Mouse (Mus musculus) hindbrain, postnatal 0 days (tissue): ENCODE measurements around the gene Col23a1. TPM values are rescaled to one million over a fixed set of nuclear protein-coding genes. Genes with fewer than 3 reads are reported as not detected.
A peak's percentile ranks its signal among the peaks of the same experiment; 100 is the strongest.

Experiments used
- ATAC-seq: fragments of 200-750 bp; cut with Nextera tagmentation; 2 replicates; pipeline ENCODE4 v1.8.0; 2017; ENCODE audit warnings: mild to moderate bottlenecking, moderate TSS enrichment, moderate library complexity
- DNase-seq: peaks from one replicate; pipeline ENCODE4 v3.0.0-alpha.2; 2015; ENCODE audit warnings: low spot score
- H3K27ac ChIP-seq: fragments of 300-500 bp; sonication (generic); 2 replicates; pipeline ENCODE4 v1.5.1; 2014; ENCODE audit warnings: mild to moderate bottlenecking
- H3K27me3 ChIP-seq: fragments of 300-500 bp; sonication (generic); 2 replicates; pipeline ENCODE4 v1.6.1; 2014; ENCODE audit warnings: low read length, mixed read lengths; ENCODE audit not compliant: insufficient read depth
- H3K36me3 ChIP-seq: fragments of 300-500 bp; sonication (generic); 2 replicates; pipeline ENCODE4 v1.6.1; 2014; ENCODE audit warnings: low read length, mixed read lengths; ENCODE audit not compliant: insufficient read depth
- H3K4me1 ChIP-seq: fragments of 300-500 bp; sonication (generic); 2 replicates; pipeline ENCODE4 v1.6.1; 2014; ENCODE audit warnings: antibody characterized with exemption, low read length, mixed read lengths; ENCODE audit not compliant: insufficient read depth
- H3K4me2 ChIP-seq: fragments of 300-500 bp; sonication (generic); 2 replicates; pipeline ENCODE4 v1.6.1; 2014; ENCODE audit warnings: low read depth, mild to moderate bottlenecking, low read length, moderate library complexity, mixed read lengths
- H3K4me3 ChIP-seq: fragments of 300-500 bp; sonication (generic); 2 replicates; pipeline ENCODE4 v1.5.1; 2014; ENCODE audit warnings: low read length
- H3K9ac ChIP-seq: fragments of 300-500 bp; sonication (generic); replicated peaks from 2 replicates; pipeline ENCODE4 v1.6.1; 2014; ENCODE audit warnings: mild to moderate bottlenecking, low read length, moderate library complexity, mixed read lengths
- H3K9me3 ChIP-seq: fragments of 300-500 bp; sonication (generic); 2 replicates; pipeline ENCODE4 v1.6.1; 2016; ENCODE audit warnings: low read length, mixed read lengths
- CTCF ChIP-seq: IDR thresholded peaks from 2 replicates; pipeline ENCODE4 v1.5.1; 2016; ENCODE audit warnings: antibody characterized with exemption, control low read depth, low read depth
- WGBS: fragments of 180-500 bp; shearing (Covaris S2); extraction: QIAGEN DNeasy Blood & Tissue Kit; methylation state at CpG from one replicate; pipeline ENCODE4 v1.1.7; 2014; 5-methylcytosine and 5-hydroxymethylcytosine counted together
- polyA plus RNA-seq: library from polyadenylated mRNA; unstranded; fragments of >200 nt; fragmentation: Nextera tagmentation; extraction: Ambion mirVana; gene quantifications from 2 replicates; pipeline ENCODE4 v1.2.1, GENCODE M21; 2015
- total RNA-seq: library from RNA; depleted of rRNA; stranded (reverse); fragments of >200 nt; gene quantifications from 2 replicates; pipeline ENCODE4 v1.2.3, GENCODE M21; 2014

Col23a1 gene
- total and polyA plus RNA-seq, 2 experiments from 2014 or later = 9.5 to 17.7 TPM

DNA sequence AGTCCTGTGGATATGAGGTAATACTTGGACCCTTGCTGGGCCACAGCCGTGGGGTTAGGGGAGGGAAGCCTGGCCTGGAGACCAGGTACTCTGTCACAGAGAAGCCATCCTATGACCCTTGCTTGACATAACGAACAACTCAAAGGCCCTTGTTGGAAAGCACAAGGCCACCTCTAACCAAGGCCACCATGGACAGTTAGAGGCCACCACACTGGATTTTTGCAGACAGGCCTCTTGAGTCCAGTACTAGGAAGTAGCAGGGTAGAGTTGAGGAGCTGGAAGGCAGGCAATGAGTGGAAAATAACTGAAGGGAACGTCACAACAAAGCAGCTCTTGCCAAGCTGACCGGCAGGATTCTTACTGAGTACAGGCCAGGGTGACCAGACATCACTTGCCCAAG lies 9.0 kb downstream of the Col23a1 start:
- no peak for TF ChIP-seq CTCF
- Histone ChIP-seq H3K4me3 (no peak overlapping the region), H3K9me3 (no peaks in the 10 kb centered on the region), H3K4me2 (no peak overlapping the region), H3K9ac (no peak overlapping the region), H3K27ac (no peak overlapping the region), H3K4me1 (peaks cover 2% of the 10 kb centered on the region; the same call in 1 of the 2 replicates), H3K27me3 (no peaks in the 10 kb centered on the region), H3K36me3 (no peaks in the 10 kb centered on the region)
- DNase-seq = no peak
- ATAC-seq = no peak
- 87% methylated on average over 4 of the region's 4 CpGs for WGBS

DNA sequence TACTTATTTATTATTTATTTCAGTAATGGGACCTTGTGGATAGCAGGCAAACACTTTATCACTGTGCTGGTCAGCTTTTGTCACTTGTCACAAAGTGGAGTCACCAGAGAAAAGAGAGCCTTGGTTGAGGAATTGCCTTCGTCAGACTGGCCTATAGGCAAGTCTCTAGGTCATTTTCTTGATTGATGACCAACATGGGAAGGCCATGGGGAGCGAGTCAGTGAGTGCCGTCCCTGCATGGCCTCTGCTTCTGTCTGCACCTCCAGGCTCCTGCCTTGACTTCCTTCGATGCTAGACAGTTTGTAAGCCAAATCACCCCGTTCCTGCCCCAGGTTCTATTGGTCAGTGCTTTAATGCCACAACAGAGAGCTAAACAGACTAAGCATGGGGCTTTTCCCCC lies 12.7 kb downstream of the Col23a1 start:
- H3K4me1 ChIP-seq = no peaks in the 10 kb centered on the region
- no peak for TF ChIP-seq CTCF
- no peaks in the 10 kb centered on the region for H3K27me3 ChIP-seq
- no peak overlapping the region for H3K4me2 ChIP-seq
- no peak overlapping the region for H3K4me3 ChIP-seq
- no peaks in the 10 kb centered on the region for H3K36me3 ChIP-seq
- no peak overlapping the region for H3K9ac ChIP-seq
- ATAC-seq = no peak
- no peak for DNase-seq
- H3K9me3 ChIP-seq = no peaks in the 10 kb centered on the region
- WGBS = 78% methylated on average over 5 of the region's 5 CpGs
- H3K27ac ChIP-seq = no peak overlapping the region

DNA sequence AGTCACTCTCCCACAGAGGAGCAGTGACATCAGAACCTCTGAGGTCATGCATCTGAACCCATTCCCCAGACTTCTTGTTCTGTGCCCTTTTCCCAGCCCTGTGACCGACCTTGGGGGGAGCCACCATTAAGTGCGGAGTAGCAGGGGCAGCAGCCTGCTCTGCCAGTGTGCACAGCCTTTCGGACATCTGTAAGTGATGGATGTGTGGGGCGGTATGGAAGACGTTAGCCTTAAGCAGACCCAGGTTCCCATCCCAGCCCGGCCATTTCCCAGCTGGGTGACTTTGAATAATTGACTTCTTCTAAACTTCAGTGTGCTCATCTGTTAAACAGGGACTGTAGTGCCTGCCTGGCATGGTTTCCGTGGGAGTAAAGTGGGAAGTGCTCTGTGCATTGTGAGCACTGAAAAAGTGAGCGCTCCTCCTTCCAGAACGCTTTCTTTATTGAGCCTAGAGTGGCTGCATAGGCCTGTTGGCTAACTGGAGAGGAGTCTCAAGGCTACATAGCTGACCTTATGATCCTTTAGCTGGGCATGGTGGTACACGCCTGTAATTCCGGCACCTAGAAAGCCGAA lies 14.3 kb downstream of the Col23a1 start:
- 65% methylated on average over 12 of the region's 12 CpGs for WGBS
- DNase-seq = no peak
- H3K4me1 ChIP-seq = no peaks in the 10 kb centered on the region

DNA sequence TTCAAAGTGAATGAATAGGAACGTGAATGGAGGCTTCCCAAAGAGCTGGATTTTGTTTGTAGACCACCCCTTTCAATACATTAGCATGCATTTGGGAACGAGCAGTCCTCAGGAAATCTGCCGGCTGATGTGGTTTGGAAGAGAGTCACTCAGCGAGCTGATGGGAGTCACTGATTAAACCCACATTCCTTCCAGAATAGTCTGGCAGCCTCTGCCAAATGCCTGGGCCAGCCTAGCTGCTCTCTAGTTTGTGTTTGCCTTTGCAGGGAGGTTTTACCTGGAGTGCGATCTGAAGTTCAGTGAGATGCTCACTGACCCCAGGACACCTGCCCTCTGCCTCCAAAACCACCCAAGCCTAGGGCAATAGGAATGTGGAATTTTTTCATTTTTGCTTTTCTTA lies 18.6 kb downstream of the Col23a1 start:
- WGBS = 67% methylated on average over 5 of the region's 5 CpGs
- no peaks in the 10 kb centered on the region for H3K9me3 ChIP-seq
- DNase-seq = no peak
- no peak for TF ChIP-seq CTCF
- H3K4me1 ChIP-seq = no peaks in the 10 kb centered on the region
- H3K27ac ChIP-seq = no peak overlapping the region
- H3K36me3 ChIP-seq = no peaks in the 10 kb centered on the region
- H3K4me2 ChIP-seq = no peak overlapping the region
- H3K27me3 ChIP-seq = no peaks in the 10 kb centered on the region
- ATAC-seq = no peak
- no peak overlapping the region for H3K9ac ChIP-seq
- no peak overlapping the region for H3K4me3 ChIP-seq

More for the DNA sequence above, 14.3 kb downstream of the Col23a1 start:
- no peaks in the 10 kb centered on the region for H3K36me3 ChIP-seq
- no peaks in the 10 kb centered on the region for H3K27me3 ChIP-seq
- no peak for TF ChIP-seq CTCF
- H3K4me3 ChIP-seq = no peak overlapping the region
- H3K9me3 ChIP-seq = no peaks in the 10 kb centered on the region
- H3K27ac ChIP-seq = no peak overlapping the region
- no peak for ATAC-seq
- H3K9ac ChIP-seq = no peak overlapping the region
- no peak overlapping the region for H3K4me2 ChIP-seq

DNA sequence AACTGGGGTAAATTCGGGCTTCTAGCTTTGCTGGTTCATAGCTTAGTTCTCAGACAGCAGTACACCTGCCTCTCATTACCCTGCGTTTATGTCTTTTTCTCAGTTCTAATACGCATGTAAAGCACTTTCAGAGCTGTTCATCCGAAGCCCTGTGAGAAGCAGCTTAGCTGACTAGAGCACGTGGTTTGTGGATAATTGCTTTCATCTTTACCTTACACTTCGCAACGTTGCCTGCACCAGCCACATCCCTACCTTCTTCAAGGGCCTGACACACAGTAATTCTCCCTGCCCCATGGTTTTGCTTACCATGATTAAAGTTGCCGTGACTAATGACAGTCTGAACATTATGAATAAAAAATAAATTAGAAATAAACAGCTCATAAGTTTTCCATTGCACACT lies 22.1 kb downstream of the Col23a1 start:
- no peak overlapping the region for H3K4me3 ChIP-seq
- TF ChIP-seq CTCF = no peak
- no peaks in the 10 kb centered on the region for H3K36me3 ChIP-seq
- ATAC-seq (0 out of 2 replicates have a peak, but pooled peaks have one; percentile 51), DNase-seq (no peak)
- H3K27me3 ChIP-seq = no peaks in the 10 kb centered on the region
- no peak overlapping the region for H3K9ac ChIP-seq
- WGBS = 76% methylated on average over 8 of the region's 8 CpGs
- no peaks in the 10 kb centered on the region for H3K9me3 ChIP-seq
- H3K4me1 ChIP-seq = no peaks in the 10 kb centered on the region
- no peak overlapping the region for H3K27ac ChIP-seq
- H3K4me2 ChIP-seq = no peak overlapping the region

DNA sequence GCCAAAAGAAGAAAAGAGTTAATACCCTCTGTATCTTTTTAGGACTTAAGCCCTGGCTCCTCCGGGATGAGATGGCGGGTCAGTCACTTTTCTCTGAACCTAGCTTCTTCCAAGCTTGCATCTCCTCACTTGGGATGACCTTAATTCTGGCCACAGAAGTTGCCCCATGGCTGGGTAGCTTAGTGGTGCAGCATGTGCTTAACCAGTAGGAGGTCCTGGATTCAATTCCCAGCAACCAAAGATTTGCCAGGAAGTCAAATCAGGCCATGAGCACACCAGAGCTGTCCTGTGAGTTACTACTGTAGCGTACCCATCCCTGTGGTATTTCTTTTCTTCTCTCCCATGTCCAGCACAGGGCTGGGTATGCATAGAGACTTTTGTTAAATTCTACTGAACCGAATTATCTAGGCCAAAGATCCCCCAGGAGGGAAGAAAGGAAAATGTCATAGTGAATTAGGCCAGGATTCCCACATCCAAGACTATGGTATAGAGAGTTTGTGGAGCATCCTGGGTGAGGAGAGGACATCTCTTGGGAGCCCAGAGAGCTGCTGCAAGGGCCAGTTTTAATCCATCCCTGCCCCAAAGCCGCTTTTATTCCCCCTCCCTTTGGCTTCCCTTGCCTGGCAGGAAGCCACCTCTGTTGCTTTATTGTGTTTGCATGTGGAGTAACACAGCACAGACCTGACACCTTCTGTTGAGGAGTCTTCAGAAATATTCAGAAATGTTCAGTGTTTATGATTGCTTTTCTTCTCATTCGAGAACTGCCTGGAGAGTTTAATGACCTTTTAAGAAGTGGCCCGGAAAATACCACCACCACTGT lies 26.5 kb downstream of the Col23a1 start:
- Histone ChIP-seq H3K4me1 (no peaks in the 10 kb centered on the region), H3K4me2 (no peak overlapping the region), H3K27me3 (no peaks in the 10 kb centered on the region), H3K36me3 (no peaks in the 10 kb centered on the region), H3K27ac (no peak overlapping the region), H3K4me3 (no peak overlapping the region), H3K9ac (no peak overlapping the region), H3K9me3 (0 out of 2 replicates have a peak, but pooled peaks cover 2% of the 10 kb centered on the region)
- TF ChIP-seq CTCF = no peak
- DNase-seq (peak; percentile 33), ATAC-seq (peak; percentile 38; the same call in 1 of the 2 replicates)
- 63% methylated on average over 7 of the region's 7 CpGs for WGBS

DNA sequence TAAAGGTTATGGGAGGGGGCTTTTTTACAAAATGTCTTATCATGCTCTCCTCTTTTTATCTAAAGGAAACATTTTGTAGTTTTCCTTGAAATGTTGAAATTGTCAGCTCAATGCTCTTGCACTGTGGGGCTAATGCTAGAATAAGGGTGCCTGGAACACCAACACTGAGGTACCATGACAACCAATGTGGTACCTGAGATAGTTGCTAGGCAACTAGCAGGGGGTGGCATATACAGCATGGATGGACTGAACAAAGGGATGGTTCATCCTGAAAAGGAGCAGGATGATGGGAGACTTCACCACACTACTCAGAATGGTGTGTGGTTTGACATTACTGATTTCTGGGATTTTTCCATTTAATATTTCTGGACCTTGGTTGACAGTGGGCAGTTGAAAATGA lies 30.9 kb downstream of the Col23a1 start:
- ATAC-seq = no peak
- Histone ChIP-seq H3K27ac (no peak overlapping the region), H3K9me3 (0 out of 2 replicates have a peak, but pooled peaks cover 3% of the 10 kb centered on the region), H3K9ac (no peak overlapping the region), H3K36me3 (no peaks in the 10 kb centered on the region), H3K4me2 (no peak overlapping the region), H3K4me1 (no peaks in the 10 kb centered on the region), H3K27me3 (no peaks in the 10 kb centered on the region), H3K4me3 (no peak overlapping the region)
- peak; percentile 12 for DNase-seq
- TF ChIP-seq CTCF = no peak
